Mouse (Mus musculus) ES-E14 (cell line): ENCODE measurements around the gene Gm36210. TPM values are rescaled to one million over a fixed set of nuclear protein-coding genes. Genes with fewer than 3 reads are reported as not detected.

Source experiments
- DNase-seq: peaks from one replicate; pipeline ENCODE4 v3.0.0-alpha.2; 2013; ENCODE audit warnings: low read depth, low spot score
- H3K27ac ChIP-seq: 2 replicates; pipeline ENCODE4 v1.5.1; 2012; ENCODE audit warnings: low read depth, mild to moderate bottlenecking, low read length, moderate library complexity, mixed read lengths; ENCODE audit not compliant: poor library complexity, insufficient read depth, severe bottlenecking
- H3K36me3 ChIP-seq: 2 replicates; pipeline ENCODE4 v1.6.1; 2012; ENCODE audit warnings: mild to moderate bottlenecking, low read length, moderate library complexity, mixed read lengths; ENCODE audit not compliant: control insufficient read depth, poor library complexity, insufficient read depth, severe bottlenecking
- H3K4me1 ChIP-seq, 2 experiments: fragments of 150-350 bp in 1 of 2; sonication (generic) in 1 of 2; 2 replicates each; pipeline ENCODE4 v1.6.1; 2012; ENCODE audit warnings: low read length in 2 of 2, mild to moderate bottlenecking in 1 of 2, mixed read lengths in 1 of 2; ENCODE audit not compliant: control insufficient read depth in 2 of 2, insufficient read depth in 2 of 2, poor library complexity in 1 of 2
- H3K4me3 ChIP-seq, 2 experiments: fragments of 150-350 bp in 1 of 2; sonication (generic) in 1 of 2; 2 replicates each; pipeline ENCODE4 v1.5.1; 2012; ENCODE audit warnings: low read length in 2 of 2, low read depth in 1 of 2, mild to moderate bottlenecking in 1 of 2, mixed read lengths in 1 of 2; ENCODE audit not compliant: insufficient read depth in 1 of 2, poor library complexity in 1 of 2, severe bottlenecking in 1 of 2
- H3K9ac ChIP-seq: 2 replicates; pipeline ENCODE4 v1.6.1; 2012; ENCODE audit warnings: low read depth, mild to moderate bottlenecking, low read length, mixed read lengths; ENCODE audit not compliant: poor library complexity, insufficient read depth, severe bottlenecking
- H3K9me3 ChIP-seq: fragments of 150-350 bp; sonication (generic); 2 replicates; pipeline ENCODE4 v1.6.1; 2012; ENCODE audit warnings: low read depth, mild to moderate bottlenecking, low read length; ENCODE audit not compliant: control insufficient read depth, insufficient read depth
- CHD2 ChIP-seq: IDR thresholded peaks from 2 replicates; pipeline ENCODE4 v1.6.1; 2014; ENCODE audit warnings: mild to moderate bottlenecking, low read depth, low read length, inconsistent platforms
- HCFC1 ChIP-seq: IDR thresholded peaks from 2 replicates; pipeline ENCODE4 v1.6.1; 2012; ENCODE audit warnings: low read length, inconsistent platforms, borderline replicate concordance; ENCODE audit not compliant: insufficient read depth
- MAFK ChIP-seq: IDR thresholded peaks from 2 replicates; pipeline ENCODE4 v1.6.1; 2014; ENCODE audit warnings: mild to moderate bottlenecking, low read depth, low read length, inconsistent platforms; ENCODE audit not compliant: insufficient read depth
- ZC3H11A ChIP-seq: IDR thresholded peaks from 2 replicates; pipeline ENCODE4 v1.6.1; 2012; ENCODE audit warnings: low read depth, mild to moderate bottlenecking, inconsistent platforms, low read length, borderline replicate concordance
- ZNF384 ChIP-seq: IDR thresholded peaks from 2 replicates; pipeline ENCODE4 v1.6.1; 2012; ENCODE audit warnings: low read depth, low read length, inconsistent platforms
- in situ Hi-C, 2 experiments: fragments of 600-800 bp; cut with MboI; formaldehyde crosslinking; loops; one replicate each; pipeline ENCODE4 v1.15.1; 2025; ENCODE audit warnings: low sequenced_read_pairs in 2 of 2, inconsistent platforms in 1 of 2; ENCODE audit not compliant: unreplicated experiment in 2 of 2
- total RNA-seq: library from RNA; depleted of rRNA; stranded (reverse); fragments of 300-350 nt; gene quantifications from 2 replicates; pipeline ENCODE4 v1.2.3, GENCODE M21; 2012

Gene Gm36210
- total RNA-seq, 1 experiment = 2.2 TPM

DNA sequence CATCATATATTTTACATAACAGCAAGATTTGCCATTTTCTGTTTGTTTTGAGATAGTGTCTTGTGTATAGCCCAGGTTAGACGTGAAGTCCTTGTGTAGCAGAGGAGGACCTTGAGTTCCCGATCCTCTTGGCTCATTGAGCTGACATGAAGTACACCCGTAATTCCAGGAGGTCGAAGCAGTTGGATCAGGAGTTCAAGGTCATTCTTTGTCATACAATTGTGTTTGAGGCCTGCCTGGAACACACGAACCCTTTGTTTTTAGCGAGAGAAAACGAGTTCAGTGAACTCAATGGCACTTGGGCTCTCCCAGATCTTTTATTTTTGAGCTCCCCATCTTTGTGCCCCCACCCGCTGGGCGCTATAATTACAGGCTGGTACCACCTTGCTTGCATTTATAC is 3.9 kb downstream of the Gm36210 start:
- H3K27ac ChIP-seq = peak overlapping the region; percentile 44; the same call in 1 of the 2 replicates
- H3K36me3 ChIP-seq = 0 out of 2 replicates have a peak, but pooled peaks cover 5% of the 10 kb centered on the region
- no peaks in the 10 kb centered on the region for H3K9me3 ChIP-seq
- DNase-seq = peak; percentile 54
- no peak for TF ChIP-seq CHD2
- no peak for TF ChIP-seq ZC3H11A
- TF ChIP-seq HCFC1 = no peak
- TF ChIP-seq MAFK = no peak
- no peak for TF ChIP-seq ZNF384
- no peak overlapping the region; the same call in 1 of the 2 replicates for H3K9ac ChIP-seq
- in situ Hi-C loops = no loop called here
- H3K4me3 ChIP-seq = no peak overlapping the region
- peaks cover 6 to 23% of the 10 kb centered on the region in 2 experiments; a peak in 3 of 4 replicates for H3K4me1 ChIP-seq

DNA sequence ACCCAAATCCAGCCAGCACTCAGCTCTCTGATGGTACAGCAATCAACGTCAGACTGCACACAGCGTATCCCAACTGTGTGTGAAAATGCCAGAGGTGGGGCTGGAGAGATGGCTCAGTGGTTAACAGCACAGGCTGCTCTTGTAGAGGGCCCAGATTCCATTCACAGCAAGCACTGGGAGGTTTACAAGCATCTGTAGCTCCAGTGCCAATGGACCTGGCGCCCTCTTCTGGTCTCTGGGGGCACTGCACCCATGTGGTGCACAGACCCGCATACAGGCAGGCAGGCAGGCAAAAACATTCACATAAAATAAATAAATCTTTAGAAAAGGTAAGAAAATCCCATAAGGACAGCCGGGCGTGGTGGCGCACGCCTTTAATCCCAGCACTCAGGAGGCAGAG is 5.1 kb downstream of the Gm36210 start:
- H3K27ac ChIP-seq = peak overlapping the region; percentile 80
- H3K4me3 ChIP-seq = no peak overlapping the region

DNA sequence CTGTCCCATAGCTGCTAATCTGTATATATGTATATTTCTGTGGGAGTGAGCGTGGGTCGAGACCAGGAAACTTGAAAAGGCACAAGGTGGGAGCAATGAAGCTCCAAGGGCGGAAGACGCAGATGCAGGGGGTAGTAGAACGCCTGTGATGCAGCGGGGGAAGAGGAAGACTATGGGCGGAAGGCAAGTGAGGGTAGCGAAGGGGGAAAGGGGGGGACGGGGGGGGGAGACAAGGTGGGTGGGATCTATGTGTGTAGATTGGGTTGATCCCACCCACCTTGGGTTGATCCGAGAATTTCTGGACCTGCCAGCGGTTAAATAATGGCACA is 5.8 kb downstream of the Gm36210 start:
- H3K4me1 ChIP-seq = peaks cover 6 to 27% of the 10 kb centered on the region in 2 experiments; a peak in 3 of 4 replicates
- in situ Hi-C loops = no loop called here
- 0 out of 2 replicates have a peak, but pooled peaks cover 3% of the 10 kb centered on the region for H3K36me3 ChIP-seq
- peak overlapping the region; percentile 80; the same call in 1 of the 2 replicates for H3K27ac ChIP-seq
- peak overlapping the region; percentile 8 to 59; a peak in 2 of 4 replicates for H3K4me3 ChIP-seq
- no peak for DNase-seq
- H3K9me3 ChIP-seq = no peaks in the 10 kb centered on the region
- TF ChIP-seq HCFC1 (no peak), ZC3H11A (no peak), MAFK (no peak), CHD2 (no peak), ZNF384 (no peak)
- peak overlapping the region; percentile 28; the same call in 1 of the 2 replicates for H3K9ac ChIP-seq

More for the DNA sequence above, 5.1 kb downstream of the Gm36210 start:
- H3K9me3 ChIP-seq = no peaks in the 10 kb centered on the region
- 0 out of 2 replicates have a peak, but pooled peaks cover 5% of the 10 kb centered on the region for H3K36me3 ChIP-seq
- DNase-seq = peak; percentile 88
- in situ Hi-C loops = no loop called here
- peaks cover 6 to 20% of the 10 kb centered on the region in 2 experiments; a peak in 3 of 4 replicates for H3K4me1 ChIP-seq
- no peak overlapping the region for H3K9ac ChIP-seq
- 0 out of 2 replicates have a peak, but pooled peaks have one; percentile 48 for TF ChIP-seq HCFC1
- TF ChIP-seq ZNF384 = no peak
- TF ChIP-seq ZC3H11A = peak; percentile 92

DNA sequence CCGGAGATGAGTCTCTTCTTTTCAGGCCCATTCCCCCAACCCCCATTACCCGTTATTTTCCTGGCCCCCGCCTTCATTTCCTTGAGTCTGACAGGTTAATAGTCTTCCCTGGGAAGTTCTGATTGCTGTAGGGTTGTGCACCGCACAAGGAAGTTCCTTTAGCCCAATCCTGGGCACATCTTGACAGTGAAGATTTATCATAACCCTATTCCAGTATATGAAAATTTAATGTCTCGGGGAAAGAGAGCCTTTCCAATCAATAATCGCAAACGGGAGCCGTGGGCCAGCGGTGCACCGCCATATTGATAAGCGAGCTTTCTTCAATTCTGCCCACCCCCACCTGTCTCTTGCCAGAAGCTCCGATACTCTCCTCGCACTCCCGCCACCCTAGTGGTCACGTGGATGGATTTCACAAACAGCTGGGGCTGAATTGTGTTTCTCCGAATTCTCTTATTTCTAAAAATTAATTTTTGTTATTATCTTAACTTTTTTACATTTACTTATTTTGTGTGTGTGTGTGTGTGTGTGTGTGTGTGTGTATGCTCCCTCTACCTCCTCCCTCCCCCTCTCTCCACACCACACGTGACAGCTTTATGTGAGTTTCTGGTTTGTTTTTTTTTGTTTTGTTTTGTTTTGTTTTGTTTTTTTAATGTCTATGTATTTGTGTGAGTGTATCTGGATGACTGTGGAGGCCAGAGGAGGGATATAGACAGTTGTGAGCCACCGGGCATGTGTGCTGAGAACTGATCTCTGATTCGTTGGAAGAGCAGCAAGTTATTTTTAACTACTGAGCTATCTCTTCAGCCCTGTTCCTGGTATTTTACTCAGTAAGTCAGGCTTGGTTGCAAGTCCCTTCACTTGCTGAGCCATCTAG is 6.4 kb downstream of the Gm36210 start:
- Histone ChIP-seq H3K27ac (peak overlapping the region; percentile 80; the same call in 1 of the 2 replicates), H3K4me3 (peak overlapping the region; percentile 47 to 59), H3K36me3 (0 out of 2 replicates have a peak, but pooled peaks cover 3% of the 10 kb centered on the region), H3K9ac (peak overlapping the region; percentile 69; the same call in 1 of the 2 replicates), H3K9me3 (no peaks in the 10 kb centered on the region), H3K4me1 (peaks cover 6 to 30% of the 10 kb centered on the region in 2 experiments; a peak in 3 of 4 replicates)
- no peak for TF ChIP-seq HCFC1
- TF ChIP-seq ZC3H11A = no peak
- no peak for TF ChIP-seq MAFK
- TF ChIP-seq ZNF384 = no peak
- TF ChIP-seq CHD2 = no peak
- no peak for DNase-seq
- in situ Hi-C loops = no loop called here
